Mouse (Mus musculus) limb, embryonic 15.5 days (tissue): Measurements from ENCODE around the gene Med21. TPM values are rescaled to one million over a fixed set of nuclear protein-coding genes. Genes with fewer than 3 reads are reported as not detected.

Experiments
- ATAC-seq: fragments of 200-750 bp; cut with Nextera tagmentation; 2 replicates; pipeline ENCODE4 v1.8.0; 2017; ENCODE audit warnings: low read depth, moderate TSS enrichment; ENCODE audit not compliant: insufficient number of reproducible peaks, low FRiP score, low TSS enrichment
- H3K27ac ChIP-seq: fragments of 300-500 bp; sonication (generic); 2 replicates; pipeline ENCODE4 v1.5.1; 2015; ENCODE audit warnings: moderate library complexity, mild to moderate bottlenecking, inconsistent platforms
- H3K27me3 ChIP-seq: fragments of 300-500 bp; sonication (generic); 2 replicates; pipeline ENCODE4 v1.6.1; 2015; ENCODE audit warnings: inconsistent platforms
- H3K36me3 ChIP-seq: fragments of 300-500 bp; sonication (generic); 2 replicates; pipeline ENCODE4 v1.6.1; 2015; ENCODE audit warnings: inconsistent platforms
- H3K4me1 ChIP-seq: fragments of 300-500 bp; sonication (generic); 2 replicates; pipeline ENCODE4 v1.6.1; 2015; ENCODE audit warnings: inconsistent platforms
- H3K4me2 ChIP-seq: fragments of 300-500 bp; sonication (generic); 2 replicates; pipeline ENCODE4 v1.6.1; 2015; ENCODE audit warnings: mild to moderate bottlenecking, inconsistent platforms
- H3K4me3 ChIP-seq: fragments of 300-500 bp; sonication (generic); 2 replicates; pipeline ENCODE4 v1.5.1; 2015; ENCODE audit warnings: mild to moderate bottlenecking, inconsistent platforms
- H3K9ac ChIP-seq: fragments of 300-500 bp; sonication (generic); 2 replicates; pipeline ENCODE4 v1.6.1; 2015; ENCODE audit warnings: inconsistent platforms
- H3K9me3 ChIP-seq: fragments of 300-500 bp; sonication (generic); 2 replicates; pipeline ENCODE4 v1.6.1; 2016; ENCODE audit warnings: inconsistent platforms
- WGBS: fragments of 180-500 bp; shearing (Covaris S2); methylation state at CpG from one replicate; pipeline ENCODE4 v1.1.7; 2015; 5-methylcytosine and 5-hydroxymethylcytosine counted together
- polyA plus RNA-seq: library from polyadenylated mRNA; unstranded; fragments of >200 nt; fragmentation: Nextera tagmentation; extraction: Ambion mirVana; gene quantifications from 2 replicates; pipeline ENCODE4 v1.2.1, GENCODE M21; 2015

The Med21 gene
- polyA plus RNA-seq, 1 experiment from 2014 or later: 142 TPM

- peak overlapping the region; percentile 38; the same call in 1 of the 2 replicates for H3K9ac ChIP-seq
- WGBS: 67% methylated on average over 11 of the region's 11 CpGs
- no peaks in the 10 kb centered on the region for H3K9me3 ChIP-seq
- no peaks in the 10 kb centered on the region for H3K36me3 ChIP-seq
- no peak for ATAC-seq
- H3K27ac ChIP-seq: no peak overlapping the region; the same call in 1 of the 2 replicates
- H3K4me1 ChIP-seq: peaks cover 9% of the 10 kb centered on the region
- H3K4me3 ChIP-seq: peak overlapping the region; percentile 90
- H3K27me3 ChIP-seq: no peaks in the 10 kb centered on the region
- H3K4me2 ChIP-seq: peak overlapping the region; percentile 57
These were observed 631 bp upstream of the Med21 start for GRCm38 (mm10) chr6:146641621-146642210.

- Histone ChIP-seq H3K4me2 (peak overlapping the region; percentile 79), H3K4me3 (peak overlapping the region; percentile 90), H3K27me3 (no peaks in the 10 kb centered on the region), H3K36me3 (no peaks in the 10 kb centered on the region), H3K27ac (peak overlapping the region; percentile 95), H3K4me1 (peaks cover 9% of the 10 kb centered on the region), H3K9me3 (no peaks in the 10 kb centered on the region), H3K9ac (peak overlapping the region; percentile 92)
- ATAC-seq: no peak
- 30% methylated on average over 11 of the region's 11 CpGs for WGBS
These were observed 830 bp downstream of the Med21 start for GRCm38 (mm10) chr6:146643184-146643570.

GRCm38 (mm10) chr6:146650013-146650412 lies 7.7 kb downstream of the Med21 start:
- H3K9me3 ChIP-seq: no peaks in the 10 kb centered on the region
- WGBS: 90% methylated on average over 2 of the region's 2 CpGs
- H3K27me3 ChIP-seq: no peaks in the 10 kb centered on the region
- H3K4me1 ChIP-seq: no peaks in the 10 kb centered on the region
- H3K4me3 ChIP-seq: no peak overlapping the region
- no peak overlapping the region for H3K27ac ChIP-seq
- H3K4me2 ChIP-seq: no peak overlapping the region
- H3K36me3 ChIP-seq: peaks cover 11% of the 10 kb centered on the region
- no peak overlapping the region for H3K9ac ChIP-seq
- ATAC-seq: no peak

- H3K9me3 ChIP-seq: no peaks in the 10 kb centered on the region
- H3K27me3 ChIP-seq: no peaks in the 10 kb centered on the region
- no peak overlapping the region for H3K4me3 ChIP-seq
- no peaks in the 10 kb centered on the region for H3K4me1 ChIP-seq
- H3K4me2 ChIP-seq: no peak overlapping the region
- no peak overlapping the region for H3K9ac ChIP-seq
- no peak overlapping the region for H3K27ac ChIP-seq
- no peak for ATAC-seq
- H3K36me3 ChIP-seq: peaks cover 11% of the 10 kb centered on the region
These were observed 9.1 kb downstream of the Med21 start for GRCm38 (mm10) chr6:146651431-146651830.

GRCm38 (mm10) chr6:146653197-146653596 lies 10.8 kb downstream of the Med21 start:
- no peak for ATAC-seq
- no peaks in the 10 kb centered on the region for H3K27me3 ChIP-seq
- no peak overlapping the region for H3K4me2 ChIP-seq
- H3K36me3 ChIP-seq: peaks cover 11% of the 10 kb centered on the region
- H3K4me3 ChIP-seq: no peak overlapping the region
- no peaks in the 10 kb centered on the region for H3K4me1 ChIP-seq
- H3K27ac ChIP-seq: no peak overlapping the region
- H3K9ac ChIP-seq: no peak overlapping the region
- H3K9me3 ChIP-seq: no peaks in the 10 kb centered on the region
- WGBS: 62% methylated on average over 3 of the region's 3 CpGs

- Histone ChIP-seq H3K4me3 (no peak overlapping the region), H3K9me3 (no peaks in the 10 kb centered on the region), H3K36me3 (no peaks in the 10 kb centered on the region), H3K27ac (no peak overlapping the region), H3K9ac (no peak overlapping the region), H3K4me1 (no peaks in the 10 kb centered on the region), H3K27me3 (no peaks in the 10 kb centered on the region), H3K4me2 (no peak overlapping the region)
- no peak for ATAC-seq
- WGBS: 64% methylated on average over 2 of the region's 2 CpGs
These were observed 18.2 kb downstream of the Med21 start for GRCm38 (mm10) chr6:146660591-146660990.

- H3K4me1 ChIP-seq: no peaks in the 10 kb centered on the region
- no peaks in the 10 kb centered on the region for H3K27me3 ChIP-seq
- H3K9me3 ChIP-seq: no peaks in the 10 kb centered on the region
- no peak for ATAC-seq
- 84% methylated on average over 5 of the region's 5 CpGs for WGBS
- H3K36me3 ChIP-seq: no peaks in the 10 kb centered on the region
- no peak overlapping the region for H3K9ac ChIP-seq
- H3K4me3 ChIP-seq: no peak overlapping the region
- no peak overlapping the region for H3K27ac ChIP-seq
- no peak overlapping the region for H3K4me2 ChIP-seq
These were observed 19.3 kb downstream of the Med21 start for GRCm38 (mm10) chr6:146661655-146662054.

- no peaks in the 10 kb centered on the region for H3K4me1 ChIP-seq
- no peaks in the 10 kb centered on the region for H3K9me3 ChIP-seq
- ATAC-seq: no peak
- WGBS: 36% methylated on average over 5 of the region's 5 CpGs
- no peaks in the 10 kb centered on the region for H3K36me3 ChIP-seq
- H3K4me2 ChIP-seq: no peak overlapping the region
- no peak overlapping the region for H3K4me3 ChIP-seq
- H3K27me3 ChIP-seq: no peaks in the 10 kb centered on the region
- H3K27ac ChIP-seq: no peak overlapping the region
- no peak overlapping the region for H3K9ac ChIP-seq
These were observed 20.3 kb downstream of the Med21 start for GRCm38 (mm10) chr6:146662679-146663078.

- no peak for ATAC-seq
- no peak overlapping the region for H3K9ac ChIP-seq
- no peaks in the 10 kb centered on the region for H3K4me1 ChIP-seq
- no peaks in the 10 kb centered on the region for H3K27me3 ChIP-seq
- H3K4me2 ChIP-seq: no peak overlapping the region
- H3K9me3 ChIP-seq: no peaks in the 10 kb centered on the region
- 78% methylated on average over 5 of the region's 5 CpGs for WGBS
- H3K36me3 ChIP-seq: no peaks in the 10 kb centered on the region
- H3K27ac ChIP-seq: no peak overlapping the region
- no peak overlapping the region for H3K4me3 ChIP-seq
These were observed 21.8 kb downstream of the Med21 start for GRCm38 (mm10) chr6:146664116-146664515.

- Histone ChIP-seq H3K4me3 (no peak overlapping the region), H3K4me1 (no peaks in the 10 kb centered on the region), H3K9ac (no peak overlapping the region), H3K27me3 (no peaks in the 10 kb centered on the region), H3K4me2 (no peak overlapping the region), H3K9me3 (no peaks in the 10 kb centered on the region), H3K27ac (no peak overlapping the region), H3K36me3 (no peaks in the 10 kb centered on the region)
- 93% methylated on average over 5 of the region's 5 CpGs for WGBS
- no peak for ATAC-seq
These were observed 22.6 kb downstream of the Med21 start for GRCm38 (mm10) chr6:146664917-146665316.

- H3K9ac ChIP-seq: no peak overlapping the region
These were observed 23.1 kb downstream of the Med21 start for GRCm38 (mm10) chr6:146665408-146665807.

GRCm38 (mm10) chr6:146666811-146667210 lies 24.5 kb downstream of the Med21 start:
- H3K4me3 ChIP-seq: no peak overlapping the region
- no peak overlapping the region for H3K4me2 ChIP-seq
- H3K4me1 ChIP-seq: no peaks in the 10 kb centered on the region
- H3K27ac ChIP-seq: no peak overlapping the region
- ATAC-seq: no peak
- H3K9ac ChIP-seq: no peak overlapping the region
- no peaks in the 10 kb centered on the region for H3K9me3 ChIP-seq
- no peaks in the 10 kb centered on the region for H3K27me3 ChIP-seq
- WGBS: 74% methylated on average over 6 of the region's 6 CpGs
- H3K36me3 ChIP-seq: no peaks in the 10 kb centered on the region

More at GRCm38 (mm10) chr6:146665408-146665807, 23.1 kb downstream of the Med21 start:
- no peak overlapping the region for H3K27ac ChIP-seq
- WGBS: 84% methylated on average over 2 of the region's 2 CpGs
- no peaks in the 10 kb centered on the region for H3K27me3 ChIP-seq
- H3K4me3 ChIP-seq: no peak overlapping the region
- no peaks in the 10 kb centered on the region for H3K36me3 ChIP-seq
- H3K4me1 ChIP-seq: no peaks in the 10 kb centered on the region
- no peak overlapping the region for H3K4me2 ChIP-seq
- no peaks in the 10 kb centered on the region for H3K9me3 ChIP-seq
- ATAC-seq: no peak

- no peak overlapping the region for H3K4me2 ChIP-seq
- no peaks in the 10 kb centered on the region for H3K27me3 ChIP-seq
- H3K4me1 ChIP-seq: no peaks in the 10 kb centered on the region
- H3K9ac ChIP-seq: no peak overlapping the region
- no peak for ATAC-seq
- H3K9me3 ChIP-seq: no peaks in the 10 kb centered on the region
- H3K4me3 ChIP-seq: no peak overlapping the region
- no peak overlapping the region for H3K27ac ChIP-seq
- no peaks in the 10 kb centered on the region for H3K36me3 ChIP-seq
These were observed 26.3 kb downstream of the Med21 start for GRCm38 (mm10) chr6:146668606-146669005.
